Mouse (Mus musculus) ovary, adult 18-20 months (tissue): ENCODE measurements around the gene Ndufa7.
"Not testable (repeated sequence)": the region's sequence is repeated elsewhere in the genome, so short reads cannot be mapped to it uniquely, and the experiment has no call there.

Experiments
- DNase-seq: peaks from one replicate; pipeline ENCODE4 v3.0.0; 2022; ENCODE audit warnings: low spot score, mixed read lengths

Ndufa7 gene

DNA sequence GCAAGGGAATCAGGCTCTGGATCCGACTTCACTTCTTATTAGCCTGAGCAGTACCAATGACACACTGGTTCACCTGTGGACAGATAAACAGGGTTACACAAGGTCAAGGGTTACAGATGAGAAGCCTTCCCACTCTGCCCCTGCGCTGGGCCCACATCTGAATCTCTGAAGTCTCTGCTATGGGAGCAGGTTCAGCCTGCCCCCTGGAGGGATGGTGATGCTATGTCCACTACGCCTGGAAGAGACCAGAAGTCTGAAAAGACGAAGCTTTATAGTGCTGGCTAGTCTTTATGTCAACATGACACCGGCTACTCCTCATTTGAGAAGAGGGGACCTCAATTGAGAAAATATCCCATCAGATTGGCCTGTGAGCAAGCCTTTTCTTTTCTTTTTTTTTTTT is 51.4 kb downstream of the Ndufa7 start:
- DNase-seq: not testable (repeated sequence)

DNA sequence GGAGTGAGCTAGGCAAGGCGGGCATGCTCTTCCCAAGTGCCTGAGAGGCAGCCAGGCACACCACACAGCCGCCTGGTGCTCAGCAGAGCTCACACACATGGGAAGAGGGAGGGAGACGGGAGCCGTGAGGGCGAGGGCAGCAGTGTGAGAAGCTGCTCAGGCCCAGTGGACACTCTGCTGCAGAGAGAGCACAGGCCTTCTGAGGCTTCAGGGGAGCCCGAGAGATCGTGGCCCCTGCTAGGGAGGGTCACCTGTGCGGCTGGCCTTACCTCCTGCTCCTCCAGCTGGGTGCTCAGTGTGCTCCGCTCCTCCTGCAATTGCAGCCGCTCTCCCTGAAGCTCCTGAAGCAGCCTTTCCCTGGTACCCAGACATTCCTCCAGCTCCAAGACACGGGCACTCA is 59.9 kb downstream of the Ndufa7 start:
- DNase-seq: not testable (repeated sequence)

- DNase-seq: not testable (repeated sequence)
Measured at GRCm38 (mm10) chr17:33887802-33888201, 63.4 kb downstream of the Ndufa7 start.
